Comparison of ENCODE assay signal across 15 mouse cellular contexts in the genomic region with DNA sequence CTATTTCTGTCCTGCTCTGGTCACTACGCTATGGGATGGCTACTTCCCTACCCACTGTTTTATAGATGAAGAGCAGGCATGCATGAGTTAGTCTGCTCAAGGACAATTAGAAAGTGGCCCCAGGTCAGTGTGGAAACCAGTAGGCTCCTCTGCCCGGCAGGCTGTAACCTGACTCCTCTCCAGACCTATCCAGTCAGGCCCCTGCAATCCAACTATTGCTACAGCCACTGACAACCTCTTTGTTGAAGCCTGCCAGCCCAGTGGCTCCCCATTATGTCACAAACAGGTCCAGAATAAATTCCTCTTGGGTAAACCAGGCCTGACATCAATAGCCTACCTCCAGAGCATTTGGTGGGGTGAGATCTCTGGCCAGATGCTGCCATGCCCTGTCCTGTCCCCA. TPM values are rescaled to one million over a fixed set of nuclear protein-coding genes. Genes with fewer than 3 reads are reported as not detected.
DNase-seq lines count a peak whose midpoint lies in the region; ATAC-seq and TF ChIP-seq lines count a peak whose summit lies in the region.
"Had no signal": no experiment of that assay in that cellular context is flagged by ENCODE, and none has a peak within 500 bp of the region (broad histone marks: within the 10 kb centered on the region; RNA-seq: fewer than 3 reads in every experiment).

No protein-coding gene starts in this region.

- peaks cover 15 to 17% of the 10 kb centered on the region in 2 experiments for H3K4me1 ChIP-seq in heart, embryonic 14.5 days (ENCODE audit: control insufficient read depth in 2 of 2, insufficient read depth in 2 of 2, low read length in 2 of 2)
- peaks cover 29% of the 10 kb centered on the region for H3K4me1 ChIP-seq in neural tube, embryonic 11.5 days (ENCODE audit: control insufficient read depth, insufficient read depth, low read length)
- H3K4me1 ChIP-seq in embryonic facial prominence, embryonic 10.5 days, result peaks cover 87% of the 10 kb centered on the region
- peaks cover 10% of the 10 kb centered on the region for H3K4me1 ChIP-seq in liver, postnatal 0 days (ENCODE audit: insufficient read depth)

- DNase-seq in heart, postnatal 10 days, result no peak
- DNase-seq in neural tube, embryonic 11.5 days (ENCODE audit: low spot score), result peak; percentile 55
- no peak for DNase-seq in neural tube, embryonic 10.5 days (ENCODE audit: extremely low spot score, low spot score)
- DNase-seq in embryonic facial prominence, embryonic 10.5 days (ENCODE audit: low spot score), result peak; percentile 80
- DNase-seq in liver, postnatal 0 days, result peak; percentile 40
- DNase-seq in thymus, postnatal 10 days (ENCODE audit: low spot score in 2 of 2), result no peak
- no peak for DNase-seq in cerebellum, adult 18-20 months
- DNase-seq: right cerebral cortex, adult 18-20 months had no signal

- peak overlapping the region; percentile 44 to 55; a peak in 3 of 4 replicates for H3K27ac ChIP-seq in heart, embryonic 14.5 days (replicated peaks in 1 of 2; ENCODE audit: control insufficient read depth in 1 of 2, insufficient read depth in 1 of 2, low read depth in 2 of 2, low read length in 2 of 2)
- 0 out of 2 replicates have a peak overlapping the region, but pooled peaks have one; percentile 64 for H3K27ac ChIP-seq in neural tube, embryonic 11.5 days (ENCODE audit: low read depth, low read length)
- H3K27ac ChIP-seq in embryonic facial prominence, embryonic 10.5 days (replicated peaks), result peak overlapping the region; percentile 86
- H3K27ac ChIP-seq in liver, postnatal 0 days (ENCODE audit: low read depth), result no peak overlapping the region; the same call in 1 of the 2 replicates
- H3K27ac ChIP-seq: embryonic facial prominence, embryonic 13.5 days; hindbrain, embryonic 14.5 days had no signal

- 15% methylated on average over 2 of the region's 2 CpGs for WGBS in heart, embryonic 14.5 days
- 4% methylated on average over 2 of the region's 2 CpGs for WGBS in neural tube, embryonic 11.5 days
- WGBS in embryonic facial prominence, embryonic 10.5 days, result 14% methylated on average over 2 of the region's 2 CpGs
- 59% methylated on average over 2 of the region's 2 CpGs for WGBS in liver, postnatal 0 days (ENCODE audit: insufficient replicate concordance)

- H3K9ac ChIP-seq in heart, embryonic 14.5 days (ENCODE audit: low read length), result no peak overlapping the region
- H3K9ac ChIP-seq in neural tube, embryonic 11.5 days (ENCODE audit: low read length), result no peak overlapping the region
- no peak overlapping the region for H3K9ac ChIP-seq in liver, postnatal 0 days (replicated peaks)
- H3K9ac ChIP-seq: embryonic facial prominence, embryonic 13.5 days; hindbrain, embryonic 14.5 days had no signal

- H3K4me3 ChIP-seq in heart, embryonic 14.5 days (ENCODE audit: control insufficient read depth in 1 of 2, insufficient read depth in 1 of 2, low read depth in 1 of 2, low read length in 2 of 2), result no peak overlapping the region
- H3K4me3 ChIP-seq in neural tube, embryonic 11.5 days (ENCODE audit: low read depth, low read length), result no peak overlapping the region
- H3K4me3 ChIP-seq in embryonic facial prominence, embryonic 10.5 days, result peak overlapping the region; percentile 23
- no peak overlapping the region for H3K4me3 ChIP-seq in liver, postnatal 0 days (ENCODE audit: low read depth, low read length)
- H3K4me3 ChIP-seq: embryonic facial prominence, embryonic 13.5 days had no signal

- ATAC-seq in heart, embryonic 14.5 days (ENCODE audit: insufficient number of reproducible peaks, insufficient read depth, low FRiP score, low read depth), result no peak
- ATAC-seq in neural tube, embryonic 11.5 days (ENCODE audit: insufficient read depth, low FRiP score, low TSS enrichment), result 0 out of 2 replicates have a peak, but pooled peaks have one; percentile 39
- peak; percentile 97 for ATAC-seq in liver, postnatal 0 days

- TF ChIP-seq EP300 in liver, postnatal 0 days (IDR thresholded peaks at IDR 0.05; ENCODE audit: low read depth), result no peak

- intact Hi-C loops in heart, postnatal 10 days (cut with DNase I), result no loop called here

- no peak overlapping the region for H3K4me2 ChIP-seq in heart, embryonic 14.5 days (ENCODE audit: low read length)
- H3K4me2 ChIP-seq in neural tube, embryonic 11.5 days (ENCODE audit: low read depth), result no peak overlapping the region
- no peak overlapping the region for H3K4me2 ChIP-seq in liver, postnatal 0 days (ENCODE audit: low read depth, low read length)
- H3K4me2 ChIP-seq: embryonic facial prominence, embryonic 13.5 days; hindbrain, embryonic 14.5 days had no signal

- H3K36me3 ChIP-seq in heart, embryonic 14.5 days (ENCODE audit: control insufficient read depth, insufficient read depth, low read length), result no peaks in the 10 kb centered on the region
- H3K36me3 ChIP-seq in neural tube, embryonic 11.5 days (ENCODE audit: control insufficient read depth, insufficient read depth, low read length), result no peaks in the 10 kb centered on the region
- peaks cover 9% of the 10 kb centered on the region; the same call in 1 of the 2 replicates for H3K36me3 ChIP-seq in embryonic facial prominence, embryonic 10.5 days (replicated peaks)
- H3K36me3 ChIP-seq in liver, postnatal 0 days (replicated peaks; ENCODE audit: insufficient read depth, low read length), result no peaks in the 10 kb centered on the region
- H3K36me3 ChIP-seq: embryonic facial prominence, embryonic 13.5 days had no signal

- no peak for TF ChIP-seq CTCF in liver, postnatal 0 days (IDR thresholded peaks at IDR 0.05; ENCODE audit: low read depth)

- no peaks in the 10 kb centered on the region for H3K9me3 ChIP-seq in heart, embryonic 14.5 days (ENCODE audit: control insufficient read depth, low read length)
- H3K9me3 ChIP-seq in neural tube, embryonic 11.5 days (ENCODE audit: control insufficient read depth, low read length), result no peaks in the 10 kb centered on the region
- no peaks in the 10 kb centered on the region for H3K9me3 ChIP-seq in embryonic facial prominence, embryonic 10.5 days
- H3K9me3 ChIP-seq in liver, postnatal 0 days (ENCODE audit: low read length), result no peaks in the 10 kb centered on the region
- H3K9me3 ChIP-seq: embryonic facial prominence, embryonic 13.5 days had no signal

- no peaks in the 10 kb centered on the region for H3K27me3 ChIP-seq in heart, embryonic 14.5 days (ENCODE audit: control insufficient read depth, insufficient read depth, low read length)
- no peaks in the 10 kb centered on the region for H3K27me3 ChIP-seq in neural tube, embryonic 11.5 days (ENCODE audit: control insufficient read depth, insufficient read depth, low read length)
- no peaks in the 10 kb centered on the region for H3K27me3 ChIP-seq in embryonic facial prominence, embryonic 10.5 days (replicated peaks; ENCODE audit: low read depth, poor library complexity, severe bottlenecking)
- H3K27me3 ChIP-seq in liver, postnatal 0 days (ENCODE audit: insufficient read depth, low read length), result no peaks in the 10 kb centered on the region
- H3K27me3 ChIP-seq: embryonic facial prominence, embryonic 13.5 days had no signal

RNA-seq across cellular contexts. Expression of a gene that starts 21.1 kb away (rescaled TPM):
- polyA plus RNA-seq in heart, embryonic 14.5 days (2014; fragmentation: Nextera tagmentation; extraction: Ambion mirVana), result 0.77 and 2.7 TPM in 2 replicates
- not detected for total RNA-seq in heart, postnatal 10 days (2021)
- not detected in 2 replicates for polyA plus RNA-seq in neural tube, embryonic 11.5 days (2014; fragmentation: Nextera tagmentation; extraction: Ambion mirVana)
- 1.0 and 1.2 TPM in 2 replicates for polyA plus RNA-seq in embryonic facial prominence, embryonic 10.5 days (2016; fragmentation: Nextera tagmentation; extraction: Ambion mirVana)
- not detected in 2 replicates for polyA plus RNA-seq in liver, postnatal 0 days (2015; fragmentation: Nextera tagmentation; extraction: Ambion mirVana)
- total RNA-seq: adrenal gland, adult 18-20 months; layer of hippocampus, adult 8-10 months; liver, adult 2 months; monocyte, adult 5-6 weeks had no signal
- polyA plus RNA-seq: hindbrain, embryonic 14.5 days; liver, adult 2 months had no signal

RNA-seq across cellular contexts. Expression of a gene that starts 27.5 kb away (rescaled TPM):
- polyA plus RNA-seq in heart, embryonic 14.5 days (2014; fragmentation: Nextera tagmentation; extraction: Ambion mirVana), result 0.05 TPM in 1 of 2 replicates, not detected in the other
- not detected for total RNA-seq in heart, postnatal 10 days (2021)
- 2.1 and 2.2 TPM in 2 replicates for polyA plus RNA-seq in neural tube, embryonic 11.5 days (2014; fragmentation: Nextera tagmentation; extraction: Ambion mirVana)
- polyA plus RNA-seq in embryonic facial prominence, embryonic 10.5 days (2016; fragmentation: Nextera tagmentation; extraction: Ambion mirVana), result 7.8 and 9.4 TPM in 2 replicates
- polyA plus RNA-seq in liver, postnatal 0 days (2015; fragmentation: Nextera tagmentation; extraction: Ambion mirVana), result 0.05 and 0.06 TPM in 2 replicates
- total RNA-seq: adrenal gland, adult 18-20 months; liver, adult 2 months; monocyte, adult 5-6 weeks had no signal
- polyA plus RNA-seq: liver, adult 2 months had no signal

RNA-seq across cellular contexts. Expression of a gene that starts 31.9 kb away (rescaled TPM):
- not detected in 2 replicates for polyA plus RNA-seq in heart, embryonic 14.5 days (2014; fragmentation: Nextera tagmentation; extraction: Ambion mirVana)
- total RNA-seq in heart, postnatal 10 days (2021), result under 1 TPM in 1 of 2 experiments, not detected in 1; 0.10 TPM
- polyA plus RNA-seq in neural tube, embryonic 11.5 days (2014; fragmentation: Nextera tagmentation; extraction: Ambion mirVana), result 0.08 TPM in 1 of 2 replicates, not detected in the other
- polyA plus RNA-seq in embryonic facial prominence, embryonic 10.5 days (2016; fragmentation: Nextera tagmentation; extraction: Ambion mirVana), result 0.10 TPM in 1 of 2 replicates, not detected in the other
- not detected in 2 replicates for polyA plus RNA-seq in liver, postnatal 0 days (2015; fragmentation: Nextera tagmentation; extraction: Ambion mirVana)
- total RNA-seq: adrenal gland, adult 18-20 months; layer of hippocampus, adult 8-10 months had no signal
- polyA plus RNA-seq: hindbrain, embryonic 14.5 days had no signal

Comparison
In these comparisons a context has a peak if more than half of its experiments do, and no peak if none do; other contexts are left out.
1. DNase-seq: peak in neural tube, embryonic 11.5 days (single experiment), embryonic facial prominence, embryonic 10.5 days (single experiment) and liver, postnatal 0 days (single experiment); none in heart, postnatal 10 days (0 of 2), neural tube, embryonic 10.5 days (single experiment), thymus, postnatal 10 days (0 of 2) and cerebellum, adult 18-20 months (0 of 2).